Mouse (Mus musculus) lung, postnatal 14 days (tissue): Measurements from ENCODE around the gene Bricd5.
A peak's percentile ranks its signal among the peaks of the same experiment; 100 is the strongest.
"Not testable (repeated sequence)": the region's sequence is repeated elsewhere in the genome, so short reads cannot be mapped to it uniquely, and the experiment has no call there.

Source experiments
- DNase-seq: peaks from one replicate; pipeline ENCODE4 v3.0.0; 2021

The Bricd5 gene

GRCm38 (mm10) chr17:24473612-24474275 is at the start of gene Bricd5:
Gene Bricd5 (plus strand): TSS chr17:24473884.
- DNase-seq = no peak

- DNase-seq = no peak
Observed at GRCm38 (mm10) chr17:24424489-24424888, 49.2 kb upstream of the Bricd5 start.

GRCm38 (mm10) chr17:24425326-24425725 is 48.4 kb upstream of the Bricd5 start:
- not testable (repeated sequence) for DNase-seq

- DNase-seq = no peak
Observed at GRCm38 (mm10) chr17:24425905-24426304, 47.8 kb upstream of the Bricd5 start.

GRCm38 (mm10) chr17:24426471-24427169 is 47.1 kb upstream of the Bricd5 start, which contains the start of gene Eci1:
Gene Eci1 (plus strand): TSS chr17:24426641.
- DNase-seq = peak; percentile 94

- DNase-seq = no peak
Observed at GRCm38 (mm10) chr17:24427170-24427557, 46.5 kb upstream of the Bricd5 start.

- DNase-seq = no peak
Observed at GRCm38 (mm10) chr17:24429201-24429983, 44.3 kb upstream of the Bricd5 start.

GRCm38 (mm10) chr17:24437016-24437415 is 36.7 kb upstream of the Bricd5 start:
- DNase-seq = peak; percentile 37

- DNase-seq = no peak
Observed at GRCm38 (mm10) chr17:24440377-24440776, 33.3 kb upstream of the Bricd5 start.

- no peak for DNase-seq
Observed at GRCm38 (mm10) chr17:24441148-24441547, 32.5 kb upstream of the Bricd5 start.

- DNase-seq = no peak
Observed at GRCm38 (mm10) chr17:24442107-24442506, 31.6 kb upstream of the Bricd5 start.

- no peak for DNase-seq
Observed at GRCm38 (mm10) chr17:24442632-24443155, 31.0 kb upstream of the Bricd5 start, which contains the start of gene Dnase1l2. Gene Dnase1l2 (minus strand): TSS chr17:24443105.

- DNase-seq = no peak
Observed at GRCm38 (mm10) chr17:24443409-24443808, 30.3 kb upstream of the Bricd5 start.

GRCm38 (mm10) chr17:24446590-24446989 is 27.1 kb upstream of the Bricd5 start:
- DNase-seq = no peak

- DNase-seq = no peak
Observed at GRCm38 (mm10) chr17:24449507-24449906, 24.2 kb upstream of the Bricd5 start.

GRCm38 (mm10) chr17:24451220-24451619 is 22.5 kb upstream of the Bricd5 start:
- DNase-seq = no peak

GRCm38 (mm10) chr17:24453372-24453771 is 20.3 kb upstream of the Bricd5 start:
- no peak for DNase-seq

GRCm38 (mm10) chr17:24454218-24454755 is 19.4 kb upstream of the Bricd5 start:
- no peak for DNase-seq

- peak; percentile 100 for DNase-seq
Observed at GRCm38 (mm10) chr17:24454756-24455522, 18.7 kb upstream of the Bricd5 start.

GRCm38 (mm10) chr17:24455523-24456206 is 18.0 kb upstream of the Bricd5 start:
- DNase-seq = not testable (repeated sequence)

GRCm38 (mm10) chr17:24461580-24461979 is 12.1 kb upstream of the Bricd5 start:
- DNase-seq = peak; percentile 45
